Mouse (Mus musculus) megakaryocyte-erythroid progenitor cell, adult 5-6 weeks (primary cell): ENCODE results near the gene Amacr. TPM values are rescaled to one million over a fixed set of nuclear protein-coding genes. Genes with fewer than 3 reads are reported as not detected.
"Not testable (repeated sequence)": the region's sequence is repeated elsewhere in the genome, so short reads cannot be mapped to it uniquely, and the experiment has no call there.

Source experiments
- ATAC-seq: replicated peaks from 2 replicates; pipeline ENCODE4 v1.8.0; 2016; ENCODE audit warnings: mild to moderate bottlenecking, inconsistent platforms; ENCODE audit not compliant: severe bottlenecking, poor library complexity, low FRiP score, low TSS enrichment
- total RNA-seq, 2 experiments: library from RNA; stranded (forward) in 1 of 2; stranded (reverse) in 1 of 2; fragments of 200-1000, 215-1000 nt in 1 of 2; fragments of >200 nt in 1 of 2; fragmentation: Nextera tagmentation in 1 of 2; gene quantifications; 2 replicates each; pipeline ENCODE4 v1.2.3; 2014 to 2017

Amacr gene
- total RNA-seq, 2 experiments from 2014 or later = 8.6 to 18.4 TPM

- ATAC-seq = no peak
Observed at GRCm38 (mm10) chr15:10985756-10986155, 4.2 kb downstream of the Amacr start.

- ATAC-seq = not testable (repeated sequence)
Observed at GRCm38 (mm10) chr15:10986477-10986876, 4.9 kb downstream of the Amacr start.

- ATAC-seq = no peak
Observed at GRCm38 (mm10) chr15:10990411-10990810, 8.9 kb downstream of the Amacr start.

GRCm38 (mm10) chr15:10991566-10991965 is 10.0 kb downstream of the Amacr start:
- ATAC-seq = no peak

- no peak for ATAC-seq
Observed at GRCm38 (mm10) chr15:10999832-11000231, 18.3 kb downstream of the Amacr start.

GRCm38 (mm10) chr15:11000421-11000820 is 18.9 kb downstream of the Amacr start, which contains the start of gene Slc45a2:
TSS of gene Slc45a2 (plus strand) at chr15:11000721.
- no peak for ATAC-seq

- no peak for ATAC-seq
Observed at GRCm38 (mm10) chr15:11003791-11004190, 22.2 kb downstream of the Amacr start.

- no peak for ATAC-seq
Observed at GRCm38 (mm10) chr15:11004646-11005045, 23.1 kb downstream of the Amacr start.

GRCm38 (mm10) chr15:11008756-11009155 is 27.2 kb downstream of the Amacr start:
- no peak for ATAC-seq

- ATAC-seq = no peak
Observed at GRCm38 (mm10) chr15:11010976-11011548, 29.5 kb downstream of the Amacr start.

- no peak for ATAC-seq
Observed at GRCm38 (mm10) chr15:11014931-11015330, 33.4 kb downstream of the Amacr start.

- ATAC-seq = no peak
Observed at GRCm38 (mm10) chr15:11026801-11027561, 45.4 kb downstream of the Amacr start.

- no peak for ATAC-seq
Observed at GRCm38 (mm10) chr15:11030188-11030587, 48.6 kb downstream of the Amacr start.

GRCm38 (mm10) chr15:11035947-11036474 is 54.5 kb downstream of the Amacr start:
- no peak for ATAC-seq

GRCm38 (mm10) chr15:11036535-11037375 is 55.2 kb downstream of the Amacr start:
- no peak for ATAC-seq

- ATAC-seq = no peak
Observed at GRCm38 (mm10) chr15:11037376-11037695, 55.8 kb downstream of the Amacr start.

GRCm38 (mm10) chr15:11037711-11038110 is 56.2 kb downstream of the Amacr start, which contains the start of gene Rxfp3:
TSS of gene Rxfp3 (minus strand) at chr15:11037991.
- ATAC-seq = no peak

- no peak for ATAC-seq
Observed at GRCm38 (mm10) chr15:11038476-11038875, 56.9 kb downstream of the Amacr start.

GRCm38 (mm10) chr15:11040067-11040466 is 58.5 kb downstream of the Amacr start:
- no peak for ATAC-seq

GRCm38 (mm10) chr15:11041229-11041628 is 59.7 kb downstream of the Amacr start:
- no peak for ATAC-seq
